Mouse (Mus musculus) lung, adult 2 months (tissue): ENCODE data around the gene Kdm3a.

ENCODE experiments used
- CTCF ChIP-seq: fragments of 200-500 bp; IDR thresholded peaks from 2 replicates; pipeline ENCODE4 v1.5.1; 2011; ENCODE audit warnings: mild to moderate bottlenecking, low read length, control low read depth; ENCODE audit not compliant: insufficient read depth
- POLR2A ChIP-seq: fragments of 200-500 bp; IDR thresholded peaks from 2 replicates; pipeline ENCODE4 v1.6.1; 2011; ENCODE audit warnings: low read depth, mild to moderate bottlenecking, control low read depth, low read length, borderline replicate concordance; ENCODE audit errors: extremely low read depth

GRCm38 (mm10) chr6:71579478-71579877 lies 53.3 kb downstream of the Kdm3a start:
- TF ChIP-seq POLR2A = no peak
- no peak for TF ChIP-seq CTCF
